Mouse (Mus musculus) frontal cortex, postnatal 25 days (tissue): ENCODE results near the gene Lce6a.

Source experiments
- DNase-seq, 2 experiments: peaks; one replicate each; pipeline ENCODE4 v3.0.0; 2022; ENCODE audit warnings: low spot score in 2 of 2

The Lce6a gene

DNA sequence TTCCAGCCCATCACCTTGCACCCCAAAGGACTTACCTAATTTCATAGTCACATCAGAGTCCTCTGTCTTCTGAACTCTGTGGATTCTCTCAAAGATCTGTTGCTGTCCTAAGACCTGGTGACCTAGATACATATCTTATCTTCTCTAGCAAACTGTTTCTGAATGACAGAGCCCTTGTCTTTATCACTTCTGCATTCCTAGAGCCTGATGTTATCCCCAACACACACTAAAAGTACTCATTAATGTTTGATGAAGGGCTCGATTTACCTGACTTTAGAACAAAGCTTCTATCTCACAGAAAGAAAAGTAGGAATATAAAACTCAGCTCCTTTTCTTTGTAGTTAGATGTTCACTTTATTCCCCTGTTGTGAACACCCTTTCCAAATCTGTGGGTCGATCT lies at the start of gene Lce6a:
Gene Lce6a, minus strand, starts transcription at position 101 of the 400 bp plus-strand sequence.
- no peak for DNase-seq

DNA sequence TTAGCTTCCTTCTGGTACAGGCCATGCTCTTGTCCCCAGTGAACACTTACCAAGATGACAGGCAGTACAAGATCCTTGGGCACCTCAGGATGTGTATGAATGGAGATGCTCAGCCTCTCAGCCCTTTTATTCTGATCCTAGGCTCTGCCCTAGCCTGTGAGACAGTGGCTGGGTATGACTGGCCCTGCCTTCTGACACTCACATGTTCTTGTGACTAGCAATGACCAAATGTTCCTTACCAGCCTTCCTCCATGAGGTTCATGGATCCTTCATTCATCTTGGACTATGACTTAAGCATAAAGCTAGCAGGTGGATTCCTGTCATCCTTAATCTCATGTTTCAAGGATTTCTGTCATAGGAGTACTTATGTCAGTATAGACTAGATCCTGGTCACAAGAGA lies 48.8 kb upstream of the Lce6a start, which contains the start of gene Lce1a2:
Gene Lce1a2, minus strand, starts transcription at position 101 of the 400 bp plus-strand sequence.
- DNase-seq = no peak

DNA sequence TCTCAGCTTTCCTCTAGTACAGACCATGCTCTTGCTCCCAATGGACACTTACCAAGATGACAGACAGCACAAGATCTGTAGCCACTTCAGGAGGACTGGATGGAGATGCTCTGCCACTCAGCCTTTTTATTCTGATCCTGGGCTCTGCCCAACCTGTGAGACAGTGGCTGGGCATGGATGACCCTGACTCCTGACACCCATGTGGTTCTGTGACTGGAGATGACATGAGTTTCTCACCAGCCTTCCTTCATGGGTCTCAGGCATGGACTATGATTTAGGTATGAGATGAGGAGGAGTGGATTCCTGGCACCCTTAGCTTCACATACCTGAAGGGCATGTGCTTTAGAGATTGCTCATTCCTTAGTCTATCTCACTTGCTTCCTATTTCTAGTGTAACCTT lies 35.4 kb upstream of the Lce6a start, which contains the start of gene Lce1b:
Gene Lce1b, minus strand, starts transcription at position 101 of the 400 bp plus-strand sequence.
- no peak for DNase-seq

DNA sequence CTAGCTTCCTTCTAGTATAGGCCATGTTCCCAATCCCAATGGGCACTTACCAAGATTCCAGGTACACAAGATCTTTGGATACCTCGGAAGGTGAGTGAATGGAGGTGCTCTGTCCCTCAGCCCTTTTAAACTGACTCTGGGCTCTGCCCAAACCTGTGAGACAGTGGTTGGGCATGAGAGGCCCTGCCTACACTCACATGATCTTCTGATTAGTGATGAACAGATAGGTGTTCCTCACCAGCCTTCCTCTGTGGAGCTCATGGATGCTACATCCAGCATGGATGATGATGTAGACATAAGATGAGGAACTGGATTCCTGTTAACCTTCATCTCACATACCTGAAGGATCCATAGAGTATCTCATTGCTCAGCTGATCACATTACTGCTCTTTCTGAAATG lies 26.7 kb upstream of the Lce6a start, which contains the start of gene Lce1a1:
Gene Lce1a1, minus strand, starts transcription at position 101 of the 400 bp plus-strand sequence.
- no peak for DNase-seq

DNA sequence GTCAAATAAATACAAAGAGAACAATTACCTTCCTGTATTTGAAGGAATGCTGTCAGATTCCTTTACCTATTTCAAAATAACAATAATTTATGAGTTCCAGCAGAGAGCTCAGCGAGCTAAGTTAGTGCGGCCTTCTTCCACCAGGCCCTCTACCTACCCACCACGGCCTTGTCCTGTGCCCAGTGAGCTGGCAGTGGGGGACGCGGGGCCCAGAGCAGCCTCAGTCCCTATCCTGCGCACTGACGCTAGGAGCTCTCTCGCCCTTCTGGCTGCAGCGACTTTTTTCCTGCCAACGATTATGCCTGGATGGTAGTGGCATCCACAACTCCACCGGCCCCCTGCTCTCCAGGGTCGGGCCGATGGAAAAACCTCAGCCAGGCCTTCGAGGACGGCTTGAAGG lies 18.4 kb upstream of the Lce6a start:
- DNase-seq = no peak

DNA sequence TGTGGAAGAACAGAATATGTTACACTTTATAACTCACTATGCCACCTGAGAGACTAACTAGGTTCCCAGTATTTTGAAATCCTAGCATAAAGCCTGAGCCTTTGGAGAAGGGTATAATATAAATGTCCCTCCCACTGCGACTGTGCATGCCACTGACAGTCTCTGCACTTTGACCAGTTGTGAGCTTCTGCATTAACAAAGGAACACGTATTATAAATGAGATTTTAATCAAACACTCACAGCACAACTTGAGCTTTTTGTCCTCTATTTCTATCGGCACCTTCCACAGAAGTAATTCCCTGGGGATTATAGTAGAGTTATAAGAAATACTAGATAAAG lies 17.2 kb upstream of the Lce6a start:
- DNase-seq = no peak

DNA sequence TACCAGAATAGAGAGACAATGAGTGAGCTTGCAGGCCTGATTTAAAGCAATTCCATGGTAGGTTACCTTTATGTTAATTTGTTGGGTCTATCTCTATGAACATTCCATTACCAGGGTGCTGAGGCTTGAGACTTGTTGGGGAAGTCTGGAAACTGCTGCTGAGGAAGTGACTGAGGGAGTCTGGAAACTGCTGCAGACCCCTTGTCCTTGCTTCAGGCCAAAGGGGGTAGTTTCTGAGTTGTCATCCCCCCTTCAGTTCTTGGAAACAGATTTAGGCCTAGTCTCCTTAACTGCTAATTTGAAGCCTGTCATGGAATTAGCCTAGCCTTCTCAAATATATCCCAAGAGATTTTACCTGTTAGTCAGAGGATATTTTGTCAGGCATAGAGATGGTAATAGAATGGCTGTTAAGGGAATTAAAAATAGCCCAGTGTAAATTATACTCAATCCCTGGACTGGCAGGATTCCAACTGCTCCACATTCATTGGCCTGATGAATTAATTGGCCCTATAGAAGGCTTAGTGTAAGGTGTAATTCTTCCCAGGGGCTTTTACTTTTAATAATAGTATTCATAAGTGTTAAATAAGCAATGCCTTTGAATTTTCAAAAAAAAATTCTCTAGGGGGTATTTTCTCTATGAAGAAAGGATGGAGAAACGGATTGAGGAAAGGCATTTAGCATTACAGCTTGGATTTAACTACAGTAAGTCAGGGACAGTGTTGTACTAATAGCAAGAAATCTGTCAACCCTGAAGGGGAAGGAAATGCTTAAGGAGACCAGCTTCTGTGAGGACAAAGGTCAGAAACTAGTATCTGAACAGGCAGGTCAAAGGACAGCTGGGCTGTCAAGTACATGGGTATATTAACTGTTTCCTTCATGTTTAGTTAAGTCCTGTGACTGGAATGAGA lies 16.5 kb upstream of the Lce6a start:
- no peak for DNase-seq

DNA sequence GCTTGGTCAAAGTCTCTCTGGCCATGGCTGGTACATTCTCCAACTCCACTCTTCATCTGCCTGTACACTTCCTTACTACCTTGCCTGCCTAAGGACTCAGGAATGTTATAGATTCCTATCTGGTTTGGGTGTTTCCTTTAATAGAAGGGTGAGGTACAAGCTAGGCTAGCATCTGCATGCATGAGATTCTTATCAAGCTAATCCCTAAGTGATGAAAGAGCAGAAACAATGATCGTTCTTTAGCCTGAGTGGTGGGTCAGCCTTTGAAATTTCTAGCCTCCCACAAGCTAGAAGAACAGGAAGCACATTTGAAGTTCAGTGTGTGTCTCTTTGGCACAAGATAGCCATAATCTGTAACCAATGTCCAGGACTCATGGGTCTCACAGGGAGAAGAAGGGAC lies 11.7 kb downstream of the Lce6a start:
- DNase-seq = no peak

DNA sequence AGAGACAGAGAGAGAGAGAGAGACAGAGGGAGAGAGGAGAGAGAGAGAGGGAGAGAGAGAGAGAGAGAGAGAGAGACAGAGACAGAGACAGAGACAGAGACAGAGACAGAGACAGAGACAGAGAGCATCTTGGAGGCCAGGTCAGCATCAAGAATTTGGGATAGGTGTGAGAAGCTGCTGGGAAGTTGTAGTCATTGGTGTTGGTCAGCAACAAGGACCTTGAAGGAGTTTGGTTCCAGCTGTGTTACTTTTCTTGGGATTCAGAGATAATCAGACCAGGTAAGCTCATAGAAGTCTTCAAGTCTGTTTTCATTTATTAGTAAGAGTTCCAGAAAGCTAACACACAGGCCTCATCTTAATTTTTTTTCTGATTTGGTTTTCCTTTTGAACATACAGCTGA lies 14.1 kb downstream of the Lce6a start, which contains the start of gene 2210017I01Rik:
Gene 2210017I01Rik, minus strand, starts transcription at position 101 of the 400 bp plus-strand sequence.
- no peak for DNase-seq

DNA sequence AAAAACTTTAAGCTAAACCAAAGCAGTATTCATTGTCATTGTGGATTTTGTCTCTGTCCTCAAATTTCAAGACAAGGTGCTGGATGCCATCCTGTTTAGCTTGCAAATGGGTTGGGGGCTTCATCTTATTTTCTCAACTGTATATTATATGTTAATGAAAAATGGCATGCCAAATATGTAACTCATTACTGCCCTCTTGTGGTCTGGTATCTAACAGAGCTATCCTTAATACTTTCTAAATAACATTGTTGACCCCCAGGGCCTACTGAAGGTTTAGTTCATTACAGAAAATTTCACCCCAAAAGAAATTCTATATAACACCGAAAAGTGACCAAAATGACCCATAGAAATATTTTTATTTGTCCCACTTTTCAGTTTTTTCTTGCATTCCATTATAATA lies 19.3 kb downstream of the Lce6a start:
- DNase-seq = no peak

DNA sequence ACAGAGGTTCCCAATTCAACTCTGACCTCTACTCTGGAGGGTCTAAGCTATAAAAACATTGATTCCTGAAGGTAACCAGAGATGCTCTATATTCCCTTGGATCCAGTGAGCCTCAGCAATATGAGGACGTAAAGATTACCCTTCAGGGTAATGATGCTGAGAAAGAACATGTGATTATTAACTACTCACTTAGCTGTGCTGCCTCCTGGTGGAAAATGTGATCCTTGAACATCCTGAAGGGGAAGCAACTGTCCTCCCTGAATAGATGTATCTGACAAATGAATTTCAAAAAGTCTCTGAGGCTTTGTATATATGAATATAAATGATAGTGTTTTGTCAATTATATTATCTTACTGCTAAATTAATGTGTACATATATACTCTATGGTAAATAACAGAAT lies 21.0 kb downstream of the Lce6a start:
- DNase-seq = no peak

DNA sequence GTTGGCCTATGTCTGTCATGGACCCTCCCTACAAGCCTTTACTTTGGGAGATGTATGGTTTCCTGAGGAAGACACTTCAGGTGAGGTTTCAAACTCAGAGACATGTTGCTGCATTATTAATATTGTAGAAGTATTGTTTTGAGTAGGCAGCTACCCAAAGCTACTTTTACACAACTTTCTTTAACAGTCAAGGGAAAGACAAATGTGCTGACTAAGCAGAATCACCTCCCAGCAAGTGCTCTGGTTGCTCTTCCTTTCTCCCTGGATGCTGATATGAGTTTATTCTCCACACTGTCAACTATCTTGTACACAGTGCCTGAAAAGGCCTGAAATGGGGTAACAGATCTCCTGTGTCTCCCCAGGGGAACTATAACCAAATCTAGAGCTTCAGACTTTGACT lies 21.5 kb downstream of the Lce6a start:
- DNase-seq = no peak

DNA sequence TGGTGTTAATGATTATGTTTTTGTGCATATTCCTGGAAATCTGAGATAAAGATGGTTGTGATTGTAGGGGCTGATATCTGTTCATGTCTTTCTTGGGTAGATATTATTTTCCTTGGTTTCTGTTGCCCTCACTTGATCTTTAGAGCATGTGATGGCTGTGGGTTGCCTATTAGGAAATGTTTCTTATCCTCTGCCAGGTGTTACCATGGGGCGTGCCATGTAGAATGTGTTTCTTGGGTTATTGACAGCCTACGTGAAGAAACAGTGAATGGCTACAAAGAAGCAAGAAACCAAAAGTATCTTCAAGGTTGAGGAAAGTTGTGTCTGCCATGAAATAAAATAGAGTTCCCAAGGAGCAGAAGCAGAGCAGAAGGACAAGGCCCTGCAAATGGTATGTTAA lies 23.0 kb downstream of the Lce6a start:
- DNase-seq = no peak

DNA sequence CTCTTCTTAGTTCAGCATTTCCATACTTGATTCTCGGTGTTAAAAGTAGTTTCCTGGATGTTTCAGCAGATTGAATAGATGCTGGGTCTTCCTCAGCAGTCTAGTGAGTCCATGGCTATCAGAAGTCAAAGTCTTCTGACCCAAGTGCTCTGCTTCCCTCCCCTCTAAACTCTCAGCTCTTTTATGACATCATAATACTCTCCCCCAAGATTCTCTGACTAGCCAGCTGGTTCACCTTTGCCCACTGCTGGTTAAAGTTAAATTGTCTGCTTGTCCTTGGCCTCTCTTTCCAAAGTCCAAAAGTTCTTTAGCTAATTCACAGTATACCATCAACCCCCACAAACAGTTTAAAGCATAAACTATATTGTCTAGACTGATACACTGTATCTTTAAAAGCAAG lies 32.6 kb downstream of the Lce6a start, which contains the start of gene Smcp:
Gene Smcp, minus strand, starts transcription at position 140 of the 400 bp plus-strand sequence.
- no peak for DNase-seq

DNA sequence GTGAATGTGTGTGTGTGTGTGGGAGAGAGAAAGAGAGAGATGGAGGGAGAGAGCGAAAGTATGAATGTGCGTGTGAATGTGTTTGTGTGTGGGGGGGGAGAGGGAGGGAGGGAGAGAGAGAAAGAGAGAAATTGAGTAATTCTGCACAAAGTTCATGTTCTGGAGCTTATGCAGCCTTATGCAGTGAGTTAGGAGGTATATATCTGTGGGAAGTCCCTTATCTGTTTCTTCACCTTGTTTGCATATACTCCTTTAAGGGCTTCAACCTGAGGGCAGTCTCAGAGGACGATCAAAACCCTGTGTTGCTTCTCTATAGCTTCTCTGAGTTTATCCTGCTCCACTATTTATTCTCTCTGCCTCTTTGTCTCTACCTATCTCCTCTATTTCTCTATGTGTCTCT lies 34.3 kb downstream of the Lce6a start:
- no peak for DNase-seq

DNA sequence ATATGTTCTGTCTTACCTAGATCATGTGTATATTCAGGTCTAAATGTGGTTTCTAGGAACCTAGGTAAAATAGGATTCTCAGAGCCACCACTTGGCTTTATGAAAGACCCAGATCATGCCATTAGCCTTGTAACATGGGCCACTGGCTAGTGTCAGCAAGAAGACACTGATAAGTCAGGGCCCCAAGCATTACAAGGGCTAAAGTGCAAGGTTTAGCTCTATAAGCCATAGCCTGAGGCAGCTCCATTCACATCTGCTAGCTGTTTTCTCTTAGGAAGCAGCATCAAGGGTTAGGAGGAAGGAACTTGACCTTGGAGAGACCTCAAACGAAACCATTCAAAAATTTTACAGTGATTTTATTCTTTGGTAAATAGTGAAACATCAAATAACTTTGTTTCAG lies 36.4 kb downstream of the Lce6a start:
- DNase-seq = no peak

DNA sequence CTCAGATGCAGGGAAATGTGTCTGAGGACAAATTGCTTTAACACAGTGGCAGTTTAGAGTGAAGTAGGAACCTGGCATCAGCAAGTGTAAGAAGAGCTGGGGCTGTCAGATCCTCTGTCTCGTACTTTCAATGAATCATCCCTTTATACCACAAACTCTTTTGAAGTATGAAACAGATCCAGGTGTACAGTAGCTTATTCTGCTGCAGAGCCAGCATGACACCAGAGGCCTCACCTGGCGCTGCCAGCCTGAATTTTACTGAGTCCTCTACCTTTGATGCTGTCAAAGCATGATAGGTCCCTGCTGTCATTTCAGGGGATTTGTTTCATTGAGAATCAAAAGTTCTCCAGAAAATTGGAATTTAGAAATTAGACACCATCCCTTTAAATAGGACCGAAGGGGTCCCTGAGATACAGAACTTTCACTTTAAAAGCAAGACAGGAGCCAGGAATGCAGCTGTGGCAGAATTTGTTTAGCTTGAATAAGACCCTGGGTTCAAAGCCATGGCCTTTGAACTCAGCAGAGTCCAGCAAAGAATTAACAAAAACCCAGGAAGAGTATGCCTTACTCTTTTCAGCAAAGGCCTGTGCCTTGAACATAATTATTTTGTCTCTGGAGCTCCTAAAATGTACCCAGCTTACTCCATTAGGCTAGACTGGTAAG lies 38.2 kb downstream of the Lce6a start:
- no peak for DNase-seq

DNA sequence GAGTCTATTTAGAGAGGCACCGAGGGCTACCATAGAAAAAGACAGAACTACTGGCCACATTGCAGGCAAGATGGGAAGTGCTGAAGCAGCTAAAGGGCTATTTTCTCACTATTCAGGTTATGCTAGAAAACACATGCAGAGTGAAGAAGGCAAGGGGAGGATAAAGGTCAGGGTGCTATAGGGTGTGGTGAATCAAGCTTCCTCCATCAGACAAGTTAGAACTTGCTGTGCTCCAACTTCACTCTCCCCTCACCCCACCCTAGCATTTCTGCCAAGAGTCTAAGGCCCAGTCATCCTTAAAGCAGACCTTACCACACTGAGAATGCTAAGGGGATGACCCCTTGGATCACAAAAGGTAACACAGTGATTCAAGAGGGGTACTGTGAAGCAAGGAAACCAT lies 42.0 kb downstream of the Lce6a start:
- DNase-seq = no peak

DNA sequence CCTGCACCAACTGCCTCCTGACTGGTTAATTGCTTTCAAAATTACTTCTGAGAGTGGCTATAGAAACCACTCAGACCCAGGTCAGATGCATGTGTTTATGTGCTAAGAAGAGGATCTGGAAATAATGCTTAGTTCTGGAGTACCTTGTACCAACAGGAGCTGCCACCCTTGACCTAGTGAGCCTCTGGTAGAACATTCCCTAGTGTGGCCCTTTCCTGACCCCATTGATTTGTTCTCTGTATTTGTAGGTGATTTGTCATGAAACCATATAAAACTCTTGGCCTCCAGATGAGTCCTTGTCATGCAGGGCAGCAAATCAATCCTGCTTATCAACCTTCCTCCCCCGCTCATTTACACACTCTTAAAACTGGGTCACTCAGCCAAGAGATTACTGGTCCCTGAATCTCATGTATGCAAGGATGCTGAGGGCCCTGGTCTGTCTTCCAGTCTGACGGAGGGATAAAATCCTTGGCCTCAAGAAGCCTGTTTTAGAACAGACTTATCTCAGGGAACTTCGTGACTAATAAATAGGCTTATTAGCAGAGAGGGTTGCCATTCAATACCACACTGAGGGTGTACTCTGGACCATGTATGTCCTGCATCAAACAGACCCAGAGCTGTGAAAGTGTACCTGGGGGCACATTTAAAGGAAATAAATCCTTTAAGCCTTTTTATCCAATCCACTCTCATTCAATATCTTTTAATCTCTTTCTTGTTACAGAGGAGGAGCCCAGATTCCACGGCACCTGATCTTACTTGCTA lies 42.6 kb downstream of the Lce6a start:
- no peak for DNase-seq

DNA sequence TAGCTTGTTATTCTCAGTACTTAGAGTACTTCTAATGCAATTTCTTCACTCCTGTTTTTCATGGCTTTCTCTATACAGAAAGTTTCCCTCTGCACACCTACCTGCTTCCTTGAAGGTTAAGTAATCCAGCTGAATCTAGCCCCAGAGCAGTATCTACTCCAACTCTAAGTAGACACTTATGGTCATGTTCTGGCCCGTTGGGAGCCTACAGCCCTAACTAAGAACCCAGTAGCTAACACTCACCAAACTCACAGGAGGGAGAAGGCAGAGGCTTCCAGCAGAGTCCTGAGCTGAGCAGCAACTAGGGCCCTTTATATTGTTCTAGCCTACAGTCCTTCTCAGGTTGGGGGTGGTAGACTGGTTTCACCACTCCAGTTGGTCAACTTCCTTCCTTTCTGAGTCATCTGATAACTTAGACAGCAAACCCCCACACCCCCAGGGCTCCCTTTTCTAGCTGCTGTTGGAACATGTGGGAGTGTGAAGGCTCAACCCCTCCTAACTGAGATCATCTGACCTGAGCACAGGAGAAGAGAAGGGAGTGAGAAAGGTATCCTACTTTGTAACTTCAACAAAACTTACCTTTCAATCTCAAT lies 47.9 kb downstream of the Lce6a start, which contains the start of gene Ivl:
Gene Ivl, minus strand, starts transcription at position 287 of the 593 bp plus-strand sequence.
- DNase-seq = no peak

DNA sequence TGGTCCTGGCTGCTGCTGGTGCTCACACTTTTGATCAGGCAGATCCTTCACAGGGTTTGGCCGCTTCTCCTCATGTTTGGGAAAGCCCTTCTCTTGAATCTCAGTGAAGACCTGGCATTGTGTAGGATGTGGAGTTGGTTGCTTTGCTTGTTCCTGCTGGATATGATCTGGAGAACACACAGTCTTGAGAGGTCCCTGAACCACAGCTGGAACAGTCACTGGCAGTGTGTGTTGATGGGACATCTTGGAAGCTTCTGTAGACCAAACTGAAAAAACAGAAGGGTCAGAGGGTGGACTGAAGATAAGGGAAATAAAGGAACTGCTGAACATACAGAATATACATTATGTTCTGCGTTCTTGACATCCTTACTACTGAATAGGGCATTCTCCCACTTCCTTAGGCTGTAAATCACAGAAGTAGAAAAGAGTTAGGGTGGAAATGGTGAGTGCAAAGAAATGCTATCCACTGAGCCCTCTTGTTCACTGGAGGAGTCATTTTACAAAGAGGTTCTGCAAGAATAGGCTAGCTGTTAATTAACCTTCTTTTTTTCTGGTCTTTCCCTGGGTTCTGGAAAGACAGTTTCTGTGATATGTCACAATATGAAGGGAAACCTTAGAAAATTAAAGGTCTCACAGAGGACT lies 48.8 kb downstream of the Lce6a start:
- DNase-seq = no peak
